Comparison of ENCODE assay signal across 9 mouse cellular contexts in the genomic region with DNA sequence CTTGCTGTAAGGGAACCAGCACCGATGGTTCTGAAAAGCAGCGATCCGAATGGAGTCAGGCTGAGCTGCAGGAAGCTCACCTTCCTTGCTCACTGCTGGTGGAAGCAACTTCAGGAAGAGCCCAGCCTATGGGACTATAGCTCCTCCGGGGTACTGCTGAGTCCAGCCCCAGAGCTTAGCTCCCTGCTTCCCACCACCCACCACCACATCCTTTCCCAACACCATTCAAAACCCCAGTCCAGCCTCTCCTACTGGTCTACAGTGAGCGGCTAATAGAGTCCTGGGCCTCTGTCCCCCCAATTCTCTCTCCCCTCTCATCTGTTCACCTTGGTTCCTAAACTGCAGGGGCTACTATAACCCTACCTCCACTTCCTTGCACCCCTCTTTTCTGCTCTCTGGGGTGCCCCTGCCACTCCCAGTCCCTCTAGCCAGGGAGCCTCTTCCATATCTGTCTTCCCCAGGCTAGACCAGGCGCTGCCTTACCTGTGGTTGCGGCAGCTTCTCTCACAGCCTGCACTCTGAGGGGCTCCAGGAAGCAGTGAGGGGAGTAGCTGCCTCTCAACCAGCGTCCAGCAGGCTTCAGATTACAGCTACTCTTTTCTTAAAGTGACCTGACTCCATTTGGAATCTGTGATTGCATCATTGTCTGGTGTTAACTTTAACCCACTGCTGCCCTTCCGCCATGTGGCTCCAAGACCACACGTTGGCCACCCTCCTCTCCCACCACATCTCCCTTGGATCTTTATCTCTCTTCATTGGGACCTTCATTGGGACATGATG. TPM values are rescaled to one million over a fixed set of nuclear protein-coding genes. Genes with fewer than 3 reads are reported as not detected.
A peak's percentile ranks its signal among the peaks of the same experiment; 100 is the strongest.
DNase-seq lines count a peak whose midpoint lies in the region; ATAC-seq and TF ChIP-seq lines count a peak whose summit lies in the region.
"Had no signal": no experiment of that assay in that cellular context is flagged by ENCODE, and none has a peak within 500 bp of the region (broad histone marks: within the 10 kb centered on the region; RNA-seq: fewer than 3 reads in every experiment).

Gene Serpinf1 (minus strand): TSS at position 689 of the 780 bp plus-strand sequence.

- DNase-seq in cerebellum, adult 2 months: no peak
- no peak for DNase-seq in cerebellum, adult 18-20 months
- peak; percentile 33 for DNase-seq in adipocyte (ENCODE audit: low spot score)
- DNase-seq in hindbrain, embryonic 10.5 days (ENCODE audit: low spot score): peak; percentile 29
- DNase-seq in liver, embryonic 14.5 days (ENCODE audit: low read depth in 3 of 3, low spot score in 3 of 3): no peak
- DNase-seq in thymus, postnatal 36 days: no peak

- no peak within 1 kb of the TSS for H3K27ac ChIP-seq in cerebellum, adult 2 months (ENCODE audit: insufficient read depth, low read length)
- no peak within 1 kb of the TSS for H3K27ac ChIP-seq in forebrain, embryonic 16.5 days (ENCODE audit: low read length)
- peak within 1 kb of the TSS; percentile 83 for H3K27ac ChIP-seq in hindbrain, embryonic 10.5 days
- H3K27ac ChIP-seq in liver, embryonic 14.5 days: no peak within 1 kb of the TSS
- H3K27ac ChIP-seq: macrophage had no signal

- H3K4me3 ChIP-seq in cerebellum, adult 2 months (replicated peaks; ENCODE audit: insufficient read depth, low read depth, low read length): no peak within 1 kb of the TSS
- H3K4me3 ChIP-seq in forebrain, embryonic 16.5 days (replicated peaks; ENCODE audit: low read length): no peak within 1 kb of the TSS
- H3K4me3 ChIP-seq in hindbrain, embryonic 10.5 days: peak within 1 kb of the TSS; percentile 46
- H3K4me3 ChIP-seq in liver, embryonic 14.5 days (ENCODE audit: insufficient read depth in 1 of 2, low read depth in 2 of 2, low read length in 2 of 2): peak within 1 kb of the TSS; percentile 45 to 47

- no peak for TF ChIP-seq CTCF in cerebellum, adult 2 months (IDR thresholded peaks at IDR 0.05; ENCODE audit: borderline replicate concordance, insufficient read depth, low read depth, low read length)
- no peak for TF ChIP-seq CTCF in liver, embryonic 14.5 days (IDR thresholded peaks at IDR 0.05; ENCODE audit: low read depth)

- H3K36me3 ChIP-seq in forebrain, embryonic 16.5 days (ENCODE audit: control insufficient read depth, insufficient read depth): no peaks in the 10 kb centered on the region
- no peaks in the 10 kb centered on the region for H3K36me3 ChIP-seq in hindbrain, embryonic 10.5 days
- no peaks in the 10 kb centered on the region for H3K36me3 ChIP-seq in liver, embryonic 14.5 days (replicated peaks; ENCODE audit: control insufficient read depth, insufficient read depth, low read depth)

- no peaks in the 10 kb centered on the region for H3K9me3 ChIP-seq in forebrain, embryonic 16.5 days (ENCODE audit: control insufficient read depth, low read length)
- H3K9me3 ChIP-seq in hindbrain, embryonic 10.5 days: no peaks in the 10 kb centered on the region
- no peaks in the 10 kb centered on the region for H3K9me3 ChIP-seq in liver, embryonic 14.5 days (ENCODE audit: control insufficient read depth, low read length)

- no peak for TF ChIP-seq EP300 in liver, embryonic 14.5 days (IDR thresholded peaks at IDR 0.05; ENCODE audit: low read depth)

- no peak within 1 kb of the TSS for H3K4me2 ChIP-seq in forebrain, embryonic 16.5 days (ENCODE audit: low read length)
- peak within 1 kb of the TSS; percentile 45 for H3K4me2 ChIP-seq in liver, embryonic 14.5 days (ENCODE audit: low read depth)

- H3K9ac ChIP-seq in forebrain, embryonic 16.5 days (replicated peaks; ENCODE audit: low read depth, low read length): no peak within 1 kb of the TSS
- H3K9ac ChIP-seq in liver, embryonic 14.5 days (replicated peaks): peak within 1 kb of the TSS; percentile 6; the same call in 1 of the 2 replicates

- no peaks in the 10 kb centered on the region for H3K27me3 ChIP-seq in cerebellum, adult 2 months (ENCODE audit: control insufficient read depth, insufficient read depth, low read length)
- no peaks in the 10 kb centered on the region for H3K27me3 ChIP-seq in forebrain, embryonic 16.5 days (replicated peaks; ENCODE audit: control insufficient read depth, insufficient read depth, low read length)
- no peaks in the 10 kb centered on the region for H3K27me3 ChIP-seq in hindbrain, embryonic 10.5 days (ENCODE audit: insufficient read depth, poor library complexity, severe bottlenecking)
- no peaks in the 10 kb centered on the region; the same call in 1 of the 2 replicates for H3K27me3 ChIP-seq in liver, embryonic 14.5 days (ENCODE audit: control insufficient read depth, insufficient read depth, low read length)

- no peaks in the 10 kb centered on the region for H3K4me1 ChIP-seq in cerebellum, adult 2 months (ENCODE audit: control insufficient read depth, insufficient read depth, low read length)
- H3K4me1 ChIP-seq in forebrain, embryonic 16.5 days (replicated peaks; ENCODE audit: control insufficient read depth, insufficient read depth, low read length): no peaks in the 10 kb centered on the region
- peaks cover 32% of the 10 kb centered on the region for H3K4me1 ChIP-seq in hindbrain, embryonic 10.5 days (replicated peaks)
- peaks cover 0 to 6% of the 10 kb centered on the region in 2 experiments; a peak in 2 of 4 replicates for H3K4me1 ChIP-seq in liver, embryonic 14.5 days (replicated peaks; ENCODE audit: control insufficient read depth in 2 of 2, insufficient read depth in 2 of 2, low read length in 1 of 2)

- WGBS in cerebellum, adult 2 months: 69% methylated on average over 10 of the region's 10 CpGs
- 57% methylated on average over 10 of the region's 10 CpGs for WGBS in forebrain, embryonic 16.5 days
- 45% methylated on average over 10 of the region's 10 CpGs for WGBS in hindbrain, embryonic 10.5 days
- WGBS in liver, embryonic 14.5 days (ENCODE audit: insufficient replicate concordance): 29% methylated on average over 10 of the region's 10 CpGs

- ATAC-seq in forebrain, embryonic 16.5 days: no peak
- ATAC-seq in liver, embryonic 14.5 days (ENCODE audit: insufficient read depth): peak; percentile 20; the same call in 1 of the 2 replicates
- ATAC-seq in monocyte, adult 5-6 weeks (replicated peaks; ENCODE audit: insufficient number of reproducible peaks, low FRiP score, low TSS enrichment, poor library complexity, severe bottlenecking): no peak

- TF ChIP-seq POLR2A in cerebellum, adult 2 months (IDR thresholded peaks at IDR 0.05; ENCODE audit: borderline replicate concordance, insufficient read depth, low read length): no peak

RNA-seq across cellular contexts. Expression of gene Serpinf1, which starts in this region (rescaled TPM):
- 27.5 and 32.9 TPM in 2 replicates for polyA plus RNA-seq in cerebellum, adult 2 months (2012; rRNA removed)
- polyA plus RNA-seq in forebrain, embryonic 16.5 days (2015; fragmentation: Nextera tagmentation; extraction: Ambion mirVana): 24.3 and 44.3 TPM in 2 replicates
- 95.3 and 106 TPM in 2 replicates for polyA plus RNA-seq in hindbrain, embryonic 10.5 days (2016; fragmentation: Nextera tagmentation; extraction: Ambion mirVana)
- 104 and 128 TPM in 2 replicates for polyA plus RNA-seq in liver, embryonic 14.5 days (2012; rRNA removed)
- polyA plus RNA-seq in liver, embryonic 14.5 days (2014; fragmentation: Nextera tagmentation; extraction: Ambion mirVana): 145 and 166 TPM in 2 replicates
- total RNA-seq in monocyte, adult 5-6 weeks (2017): not detected in 3 replicates

Comparison
In these comparisons a context has a peak if more than half of its experiments do, and no peak if none do; other contexts are left out.
1. DNase-seq: peak in adipocyte (single experiment) and hindbrain, embryonic 10.5 days (single experiment); none in cerebellum, adult 2 months (0 of 2), cerebellum, adult 18-20 months (0 of 2), liver, embryonic 14.5 days (0 of 3) and thymus, postnatal 36 days (0 of 2).
2. H3K4me3 ChIP-seq: peak in hindbrain, embryonic 10.5 days (single experiment) and liver, embryonic 14.5 days (2 of 2); none in cerebellum, adult 2 months (single experiment) and forebrain, embryonic 16.5 days (single experiment).